Mouse (Mus musculus): ENCODE measurements around the gene Chpf2.

Gene Chpf2

DNA sequence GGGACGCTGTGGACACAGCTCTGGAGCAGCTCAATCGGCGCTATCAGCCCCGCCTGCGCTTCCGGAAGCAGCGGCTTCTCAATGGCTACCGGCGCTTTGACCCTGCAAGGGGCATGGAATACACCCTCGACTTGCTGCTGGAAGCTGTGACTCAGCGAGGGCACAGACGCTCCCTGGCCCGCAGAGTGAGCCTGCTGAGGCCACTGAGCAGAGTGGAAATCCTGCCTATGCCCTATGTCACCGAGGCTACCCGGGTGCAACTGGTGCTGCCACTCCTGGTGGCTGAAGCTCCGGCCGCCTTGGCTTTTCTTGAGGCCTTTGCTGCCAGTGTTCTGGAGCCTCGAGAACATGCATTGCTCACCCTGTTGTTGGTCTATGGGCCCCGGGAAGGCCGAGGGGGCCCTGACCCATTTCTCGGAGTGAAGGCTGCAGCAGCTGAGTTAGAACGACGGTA lies 4.8 kb downstream of the Chpf2 start:
- in situ Hi-C loops (cut with MboI; ENCODE audit: low sequenced_read_pairs) = no loop called here

GRCm38 (mm10) chr5:24591796-24592470 lies 5.4 kb downstream of the Chpf2 start:
- in situ Hi-C loops (cut with MboI; ENCODE audit: low sequenced_read_pairs) = no loop called here

GRCm38 (mm10) chr5:24592471-24593160 lies 6.1 kb downstream of the Chpf2 start:
- in situ Hi-C loops (cut with MboI; ENCODE audit: low sequenced_read_pairs) = no loop called here

- in situ Hi-C loops (cut with MboI; ENCODE audit: low sequenced_read_pairs) = no loop called here
Measured at GRCm38 (mm10) chr5:24593230-24593629, 6.7 kb downstream of the Chpf2 start.

DNA sequence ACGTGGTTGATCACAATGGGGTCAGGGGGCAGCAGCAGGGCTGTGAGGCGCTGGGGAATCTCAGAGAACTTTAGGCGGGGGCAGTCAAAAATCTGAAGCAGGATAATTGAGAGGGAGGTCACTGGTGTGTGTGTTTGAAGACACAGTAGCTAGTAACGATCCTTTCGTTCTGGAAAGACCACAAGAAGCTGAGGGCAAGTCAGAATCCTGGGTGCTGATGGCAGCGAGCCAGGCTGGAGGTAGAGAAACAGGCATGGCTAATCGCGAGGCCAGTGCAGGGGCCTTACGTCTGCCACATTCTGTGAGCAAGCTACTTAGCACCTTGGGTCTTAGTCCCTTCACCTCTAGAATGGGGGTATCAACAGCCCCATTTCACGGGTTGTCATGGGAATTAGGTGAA lies 7.4 kb downstream of the Chpf2 start:
- in situ Hi-C loops (cut with MboI; ENCODE audit: low sequenced_read_pairs) = no loop called here

DNA sequence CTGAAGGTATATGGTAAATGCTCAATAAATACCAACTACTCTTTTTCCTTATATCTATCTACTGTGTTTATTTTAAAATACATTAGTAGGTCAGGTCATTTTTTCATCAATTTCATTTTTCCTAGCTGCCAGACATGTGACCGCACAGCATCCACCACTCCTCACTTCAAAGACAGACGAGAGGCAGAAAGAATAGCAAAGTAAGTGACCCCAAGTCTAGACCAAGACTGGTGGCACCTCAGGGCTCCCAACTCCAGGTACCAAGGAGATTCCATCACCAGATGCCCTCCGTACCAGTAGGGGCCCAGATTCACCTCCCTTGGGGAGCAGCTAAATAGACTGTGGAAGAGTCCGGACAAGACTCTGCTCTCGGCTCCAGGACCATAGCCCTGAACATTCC lies 7.8 kb downstream of the Chpf2 start:
- in situ Hi-C loops (cut with MboI; ENCODE audit: low sequenced_read_pairs) = no loop called here

GRCm38 (mm10) chr5:24595261-24595660 lies 8.7 kb downstream of the Chpf2 start:
- in situ Hi-C loops (cut with MboI; ENCODE audit: low sequenced_read_pairs) = no loop called here

GRCm38 (mm10) chr5:24595786-24596380 lies 9.3 kb downstream of the Chpf2 start:
- in situ Hi-C loops (cut with MboI; ENCODE audit: low sequenced_read_pairs) = no loop called here

- in situ Hi-C loops (cut with MboI; ENCODE audit: low sequenced_read_pairs) = no loop called here
Measured at GRCm38 (mm10) chr5:24596519-24597171, 10.1 kb downstream of the Chpf2 start.

GRCm38 (mm10) chr5:24597221-24597728 lies 10.7 kb downstream of the Chpf2 start:
- in situ Hi-C loops (cut with MboI; ENCODE audit: low sequenced_read_pairs) = no loop called here

- in situ Hi-C loops (cut with MboI; ENCODE audit: low sequenced_read_pairs) = no loop called here
Measured at GRCm38 (mm10) chr5:24597901-24598569, 11.5 kb downstream of the Chpf2 start.

DNA sequence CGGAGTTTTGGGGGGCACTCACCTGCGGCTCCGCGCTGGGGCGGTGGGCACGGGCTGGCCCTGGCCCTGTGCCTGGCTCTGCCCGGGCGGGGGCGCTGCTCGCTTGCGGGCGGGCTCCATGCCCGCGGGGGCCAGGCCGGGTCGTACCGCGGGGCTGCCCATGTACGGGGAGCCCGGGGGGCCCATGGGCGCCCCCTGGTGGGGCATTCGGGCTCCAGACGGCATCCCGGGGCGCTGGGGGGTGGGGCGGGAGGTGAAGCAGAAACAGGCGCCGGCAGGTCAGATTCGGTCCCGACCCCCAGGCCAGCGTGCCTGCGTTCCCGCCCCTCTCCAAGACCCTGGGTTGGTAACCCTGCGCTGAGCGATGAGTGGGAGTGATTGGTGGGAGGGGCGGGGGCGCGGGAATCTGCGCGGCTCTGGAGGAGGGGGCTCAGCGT lies 12.0 kb downstream of the Chpf2 start:
- in situ Hi-C loops (cut with MboI; ENCODE audit: low sequenced_read_pairs) = no loop called here

DNA sequence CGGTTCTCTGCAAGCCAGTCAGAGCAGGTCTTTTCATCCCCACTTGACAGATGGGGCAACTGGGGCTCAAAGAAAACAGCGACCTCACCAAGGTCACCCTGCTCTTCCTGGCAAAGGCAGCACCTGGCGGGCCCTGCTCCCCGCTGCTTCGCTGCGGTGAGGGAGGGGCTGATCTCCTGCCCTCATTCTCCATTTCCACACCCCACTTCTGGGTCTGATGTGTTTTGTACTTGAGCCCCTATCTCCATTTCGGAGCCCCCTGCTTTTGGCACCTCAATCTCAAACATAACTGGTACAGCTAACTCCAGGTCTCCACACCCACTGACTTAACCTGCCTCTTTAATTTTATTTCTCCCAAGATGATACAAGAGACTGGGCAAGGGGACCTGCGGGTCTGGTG lies 12.6 kb downstream of the Chpf2 start:
- in situ Hi-C loops (cut with MboI; ENCODE audit: low sequenced_read_pairs) = no loop called here

- in situ Hi-C loops (cut with MboI; ENCODE audit: low sequenced_read_pairs) = no loop called here
Measured at GRCm38 (mm10) chr5:24600236-24600635, 13.7 kb downstream of the Chpf2 start.

DNA sequence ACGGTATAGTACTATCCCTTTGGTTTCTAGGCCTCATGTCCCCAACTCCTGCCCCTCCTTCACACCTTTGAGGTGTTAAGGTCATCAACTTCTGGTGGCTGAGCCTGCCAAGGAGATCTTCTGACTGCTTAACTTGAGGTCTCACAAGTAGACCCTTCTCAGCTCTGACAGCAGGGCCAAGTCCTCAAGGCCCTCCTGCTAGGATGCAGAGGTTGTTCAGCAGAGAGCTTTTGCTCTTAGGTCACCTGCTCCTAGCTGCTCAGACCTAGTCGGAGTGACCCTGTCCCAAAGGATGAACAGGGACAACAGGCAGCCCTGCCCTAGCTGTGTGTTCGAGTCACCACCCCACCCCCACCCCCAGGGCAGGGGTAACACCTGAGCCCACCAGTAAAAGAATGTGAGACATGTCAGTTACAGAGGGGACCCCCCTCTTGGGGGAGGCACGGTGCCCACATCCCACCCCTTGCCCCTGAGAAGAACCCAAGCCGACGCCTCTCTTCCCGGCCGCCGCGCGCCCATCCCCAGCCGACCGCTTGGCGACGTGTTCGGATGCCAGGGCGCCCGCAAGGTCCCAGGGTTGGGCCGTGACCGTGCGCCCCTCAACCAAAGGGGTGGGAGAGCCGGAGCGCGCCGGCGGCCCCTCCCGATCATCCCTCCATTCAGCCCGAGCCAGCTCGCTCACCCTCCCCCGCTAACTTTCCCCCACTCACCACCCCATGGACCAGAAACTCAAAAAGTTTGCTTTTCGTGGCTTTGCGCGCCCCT lies 14.7 kb downstream of the Chpf2 start:
- in situ Hi-C loops (cut with MboI; ENCODE audit: low sequenced_read_pairs) = no loop called here

DNA sequence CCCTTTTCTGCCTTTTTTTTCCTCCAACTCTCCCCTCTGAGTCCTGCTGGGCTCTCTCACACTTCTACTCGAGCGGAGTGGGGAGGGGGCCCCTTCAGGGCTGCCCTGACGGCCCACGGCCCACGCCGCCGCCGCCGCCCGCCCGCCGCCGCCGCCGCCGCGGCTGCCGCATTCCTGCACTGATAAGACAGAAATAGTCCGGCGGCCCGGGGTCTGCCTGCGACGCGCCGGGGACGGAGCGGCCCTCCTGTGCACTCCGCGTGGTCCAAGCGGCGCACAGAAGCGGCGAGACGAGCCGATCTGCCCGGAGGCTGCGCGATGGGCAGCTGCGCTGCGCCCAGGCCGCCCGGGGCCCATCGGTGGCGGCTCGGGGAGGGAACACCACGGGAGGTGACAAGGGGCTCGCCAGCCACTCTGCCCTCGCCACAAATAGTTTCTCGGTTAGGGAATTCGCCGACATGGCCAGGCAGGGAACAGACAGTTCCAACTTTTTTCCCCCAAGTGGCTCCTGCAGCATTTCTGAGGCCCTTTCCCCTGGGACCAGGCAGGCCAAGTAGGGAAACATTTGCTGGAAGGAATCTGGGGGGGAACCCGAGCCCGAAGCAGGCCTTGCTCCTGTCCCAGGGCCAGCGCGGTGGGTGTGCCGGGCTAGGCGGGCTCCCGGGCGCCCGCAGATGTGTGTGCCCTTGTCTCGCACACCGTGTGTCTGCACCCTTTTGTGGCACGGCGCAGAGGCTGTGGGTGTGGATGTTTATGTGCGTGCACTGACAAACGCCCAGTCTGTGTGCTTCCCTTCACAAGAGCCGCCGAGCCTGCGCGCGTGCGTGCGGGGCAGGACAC lies 15.6 kb downstream of the Chpf2 start:
- in situ Hi-C loops (cut with MboI; ENCODE audit: low sequenced_read_pairs) = no loop called here

GRCm38 (mm10) chr5:24602751-24603343 lies 16.3 kb downstream of the Chpf2 start:
- in situ Hi-C loops (cut with MboI; ENCODE audit: low sequenced_read_pairs) = no loop called here

- in situ Hi-C loops (cut with MboI; ENCODE audit: low sequenced_read_pairs) = no loop called here
Measured at GRCm38 (mm10) chr5:24603431-24604010, 17.0 kb downstream of the Chpf2 start.

Data from CH12F3 (cell line).